Mouse (Mus musculus) CH12.LX (cell line): ENCODE measurements around the gene Mpv17. TPM values are rescaled to one million over a fixed set of nuclear protein-coding genes. Genes with fewer than 3 reads are reported as not detected.

Experiments used
- DNase-seq: peaks from one replicate; pipeline ENCODE4 v3.0.0-alpha.2; 2013; ENCODE audit errors: extremely low read depth
- H3K27ac ChIP-seq: 2 replicates; pipeline ENCODE4 v1.5.1; 2012; ENCODE audit warnings: low read depth, mild to moderate bottlenecking, control low read depth, moderate library complexity; ENCODE audit not compliant: insufficient read depth
- H3K27me3 ChIP-seq: replicated peaks from 2 replicates; pipeline ENCODE3; 2012; ENCODE audit warnings: inconsistent platforms
- H3K36me3 ChIP-seq, 2 experiments: replicated peaks in 1 of 2; 2 replicates each; pipeline versions ENCODE3 to v1.6.1; 2012; ENCODE audit warnings: inconsistent platforms in 1 of 2, low read length in 1 of 2, mild to moderate bottlenecking in 1 of 2, mixed read lengths in 1 of 2, moderate library complexity in 1 of 2; ENCODE audit not compliant: control insufficient read depth in 1 of 2, insufficient read depth in 1 of 2
- H3K4me1 ChIP-seq, 2 experiments: 2 replicates each; pipeline ENCODE4 v1.6.1; 2012; ENCODE audit warnings: inconsistent platforms in 1 of 2, moderate library complexity in 1 of 2; ENCODE audit not compliant: insufficient read depth in 2 of 2, control insufficient read depth in 1 of 2
- H3K4me2 ChIP-seq: 2 replicates; pipeline ENCODE4 v1.6.1; 2012; ENCODE audit warnings: low read depth, mild to moderate bottlenecking, control low read depth; ENCODE audit not compliant: poor library complexity, insufficient read depth, severe bottlenecking
- H3K4me3 ChIP-seq, 3 experiments: fragments of 150-350 bp in 1 of 3; sonication (generic) in 1 of 3; replicated peaks in 1 of 3; 2 replicates each; pipeline versions ENCODE3 to v1.5.1; 2011 to 2012; ENCODE audit warnings: low read depth in 2 of 3, low read length in 2 of 3, mild to moderate bottlenecking in 2 of 3, moderate library complexity in 2 of 3, control low read depth in 1 of 3, improper control_type of control experiment in 1 of 3, inconsistent platforms in 1 of 3, mixed read lengths in 1 of 3; ENCODE audit not compliant: poor library complexity in 1 of 3
- H3K79me2 ChIP-seq: replicated peaks from 2 replicates; pipeline ENCODE4 v1.6.1; 2012; ENCODE audit warnings: mild to moderate bottlenecking, moderate library complexity; ENCODE audit not compliant: control insufficient read depth, poor library complexity, insufficient read depth, severe bottlenecking; ENCODE audit errors: extremely low read depth
- H3K9ac ChIP-seq: 2 replicates; pipeline ENCODE4 v1.6.1; 2012; ENCODE audit warnings: low read depth, mild to moderate bottlenecking, control low read depth, moderate library complexity; ENCODE audit not compliant: insufficient read depth
- H3K9me3 ChIP-seq: replicated peaks from 2 replicates; pipeline ENCODE3; 2012; ENCODE audit warnings: low read length, inconsistent platforms, mixed read lengths
- BHLHE40 ChIP-seq: IDR thresholded peaks from 2 replicates; pipeline ENCODE4 v1.6.1; 2011; ENCODE audit warnings: mild to moderate bottlenecking, low read depth, low read length, improper control_type of control experiment
- CHD1 ChIP-seq: IDR thresholded peaks from 2 replicates; pipeline ENCODE4 v1.6.1; 2012; ENCODE audit warnings: low read depth, low read length, improper control_type of control experiment, inconsistent platforms
- CHD2 ChIP-seq: IDR thresholded peaks from 2 replicates; pipeline ENCODE4 v1.6.1; 2011; ENCODE audit warnings: low read length, improper control_type of control experiment
- E2F4 ChIP-seq: IDR thresholded peaks from 2 replicates; pipeline ENCODE4 v1.6.1; 2011; ENCODE audit warnings: low read depth, low read length, improper control_type of control experiment; ENCODE audit not compliant: insufficient replicate concordance
- ELF1 ChIP-seq: IDR thresholded peaks from 2 replicates; pipeline ENCODE4 v1.6.1; 2014; ENCODE audit warnings: low read depth, mild to moderate bottlenecking, inconsistent platforms, low read length, improper control_type of control experiment
- ETS1 ChIP-seq: conservative IDR thresholded peaks from 2 replicates; pipeline ENCODE4 v1.6.1; 2012; ENCODE audit warnings: low read depth, mild to moderate bottlenecking, inconsistent platforms, low read length, improper control_type of control experiment, moderate library complexity
- IRF4 ChIP-seq: IDR thresholded peaks from 2 replicates; pipeline ENCODE4 v1.6.1; 2014; ENCODE audit warnings: low read depth, mild to moderate bottlenecking, inconsistent platforms, low read length, improper control_type of control experiment
- JUND ChIP-seq: conservative IDR thresholded peaks from 2 replicates; pipeline ENCODE4 v1.6.1; 2011; ENCODE audit warnings: low read depth, low read length, improper control_type of control experiment
- MAX ChIP-seq: IDR thresholded peaks from 2 replicates; pipeline ENCODE4 v1.6.1; 2011; ENCODE audit warnings: low read length, improper control_type of control experiment
- MAZ ChIP-seq: IDR thresholded peaks from 2 replicates; pipeline ENCODE4 v1.6.1; 2012; ENCODE audit warnings: low read depth, mild to moderate bottlenecking, inconsistent platforms, low read length, improper control_type of control experiment, moderate library complexity
- MEF2A ChIP-seq: IDR thresholded peaks from 2 replicates; pipeline ENCODE4 v1.6.1; 2014; ENCODE audit warnings: low read depth, mild to moderate bottlenecking, inconsistent platforms, low read length, improper control_type of control experiment, borderline replicate concordance
- MXI1 ChIP-seq: IDR thresholded peaks from 2 replicates; pipeline ENCODE4 v1.6.1; 2011; ENCODE audit warnings: mild to moderate bottlenecking, low read depth, low read length, improper control_type of control experiment
- NRF1 ChIP-seq: IDR thresholded peaks from 2 replicates; pipeline ENCODE4 v1.6.1; 2014; ENCODE audit warnings: low read depth, mild to moderate bottlenecking, inconsistent platforms, low read length, improper control_type of control experiment, moderate library complexity
- RCOR1 ChIP-seq: conservative IDR thresholded peaks from 2 replicates; pipeline ENCODE4 v1.6.1; 2012; ENCODE audit warnings: low read depth, mild to moderate bottlenecking, inconsistent platforms, low read length, improper control_type of control experiment
- SIN3A ChIP-seq: IDR thresholded peaks from 2 replicates; pipeline ENCODE4 v1.6.1; 2012; ENCODE audit warnings: low read length, improper control_type of control experiment, inconsistent platforms
- TCF12 ChIP-seq: IDR thresholded peaks from 2 replicates; pipeline ENCODE4 v1.6.1; 2014; ENCODE audit warnings: low read depth, mild to moderate bottlenecking, inconsistent platforms, low read length, improper control_type of control experiment
- ZC3H11A ChIP-seq: IDR thresholded peaks from 2 replicates; pipeline ENCODE4 v1.6.1; 2012; ENCODE audit warnings: low read depth, mild to moderate bottlenecking, inconsistent platforms, low read length, improper control_type of control experiment
- ZKSCAN1 ChIP-seq: IDR thresholded peaks from 2 replicates; pipeline ENCODE4 v1.6.1; 2012; ENCODE audit warnings: low read depth, inconsistent platforms, low read length, improper control_type of control experiment, borderline replicate concordance
- ZMIZ1 ChIP-seq: IDR thresholded peaks from 2 replicates; pipeline ENCODE4 v1.6.1; 2012; ENCODE audit warnings: low read depth, mild to moderate bottlenecking, inconsistent platforms, low read length, improper control_type of control experiment
- dilution Hi-C: fragments of 300-500 bp; cut with MboI; formaldehyde crosslinking; loops from 2 replicates; pipeline ENCODE4 v1.14.3; 2020; ENCODE audit warnings: low sequenced_read_pairs; ENCODE audit not compliant: extremely low pct_unique_long_range_greater_than_20kb, extremely low pct_ligation_motif_present
- in situ Hi-C: fragments of 300-500 bp; cut with MboI; formaldehyde crosslinking; loops from 3 replicates; pipeline ENCODE4 v1.14.3; 2019; ENCODE audit warnings: low sequenced_read_pairs, low pct_ligation_motif_present, low pct_unique_long_range_greater_than_20kb, mixed read lengths
- polyA plus RNA-seq: library from polyadenylated mRNA; unstranded; fragments of >175 nt; gene quantifications from 2 replicates; pipeline ENCODE4 v1.2.1, GENCODE M21; 2012; ENCODE audit warnings: low read depth; ENCODE audit not compliant: insufficient read length
- total RNA-seq, 2 experiments: library from RNA; depleted of rRNA; stranded (reverse); fragments of 300-350 nt in 1 of 2; fragments of >200 nt in 1 of 2; gene quantifications; 2 replicates each; pipeline ENCODE4 v1.2.3; 2012 to 2014

The Mpv17 gene
- total and polyA plus RNA-seq, 3 experiments = 24.0 to 37.6 (median 32.8) TPM

DNA sequence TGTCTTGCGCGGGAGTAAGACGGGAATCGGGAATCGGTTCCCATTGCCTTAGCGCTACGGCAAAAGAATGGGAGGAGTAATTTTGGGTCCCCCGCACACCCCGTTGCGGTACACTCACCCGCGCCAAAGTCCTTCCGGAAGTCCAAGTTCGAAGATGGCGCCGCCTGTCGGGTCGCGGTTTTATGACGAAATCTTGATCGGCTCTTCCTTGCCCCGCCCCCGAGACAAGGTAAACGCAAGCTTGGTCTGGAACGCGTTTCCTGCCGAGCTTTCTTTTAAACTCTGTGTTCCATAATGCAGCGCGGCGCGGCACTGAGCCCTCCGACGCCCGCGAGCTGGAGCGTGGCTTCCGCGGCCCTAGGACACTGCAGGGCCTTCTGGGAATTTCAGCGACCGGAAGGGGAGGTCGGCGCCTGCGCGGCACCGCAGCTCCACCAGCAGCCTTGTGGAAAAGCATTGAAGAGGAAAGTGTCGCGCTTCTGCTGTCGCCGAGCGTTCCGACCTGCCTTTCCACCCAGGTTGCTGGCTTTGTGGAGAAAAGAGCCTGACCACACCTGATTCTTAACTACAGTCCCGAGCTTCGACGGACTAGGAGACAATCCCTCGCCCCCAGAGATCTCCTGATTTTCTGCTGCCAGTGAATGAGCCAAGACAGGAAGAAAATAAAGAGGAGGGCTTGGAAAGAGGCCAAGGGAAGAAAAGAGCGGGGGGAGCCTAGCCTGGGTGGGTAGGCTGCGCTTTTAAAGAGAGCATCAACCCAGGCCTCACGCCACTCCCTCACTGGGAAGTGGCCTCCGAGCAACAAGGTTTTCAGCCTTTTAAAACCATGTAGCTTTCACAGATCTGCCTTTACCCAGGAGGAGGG is 25.9 kb upstream of the Mpv17 start, which contains the start of the genes Gm29609 and Gtf3c2 (continued):
- TF ChIP-seq MXI1 = 0 out of 2 replicates have a peak, but pooled peaks have one; percentile 21
- TF ChIP-seq MAX = no peak; the same call in none of the 2 replicates
- peak; percentile 88 for TF ChIP-seq NRF1
- TF ChIP-seq BHLHE40 = 0 out of 2 replicates have a peak, but pooled peaks have one; percentile 3
- peak; percentile 92 for TF ChIP-seq ELF1

GRCm38 (mm10) chr5:31179301-31179765 is 25.3 kb upstream of the Mpv17 start:
- Histone ChIP-seq H3K4me2 (peak overlapping the region; percentile 61; the same call in 1 of the 2 replicates), H3K9ac (peak overlapping the region; percentile 93), H3K4me1 (peaks cover 0 to 32% of the 10 kb centered on the region in 2 experiments; a peak in 2 of 4 replicates), H3K27ac (peak overlapping the region; percentile 95), H3K79me2 (peaks cover 48% of the 10 kb centered on the region), H3K27me3 (no peaks in the 10 kb centered on the region), H3K4me3 (peak overlapping the region; percentile 78 to 97 (median 81)), H3K36me3 (peaks cover 3 to 33% of the 10 kb centered on the region in 2 experiments), H3K9me3 (no peaks in the 10 kb centered on the region)
- TF ChIP-seq E2F4 = 0 out of 2 replicates have a peak, but pooled peaks have one; percentile 71
- 0 out of 2 replicates have a peak, but pooled peaks have one; percentile 13 for TF ChIP-seq BHLHE40
- TF ChIP-seq IRF4 = no peak
- peak; percentile 35; the same call in 1 of the 2 replicates for TF ChIP-seq MEF2A
- 0 out of 2 replicates have a peak, but pooled peaks have one; percentile 8 for TF ChIP-seq MXI1
- TF ChIP-seq MAX = peak; percentile 38; the same call in 1 of the 2 replicates
- TF ChIP-seq ETS1 = 0 out of 2 replicates have a peak, but pooled peaks have one; percentile 26
- 0 out of 2 replicates have a peak, but pooled peaks have one; percentile 40 for TF ChIP-seq TCF12
- TF ChIP-seq RCOR1 = peak; percentile 53; the same call in 1 of the 2 replicates
- TF ChIP-seq ZC3H11A = no peak
- TF ChIP-seq SIN3A = 0 out of 2 replicates have a peak, but pooled peaks have one; percentile 78
- TF ChIP-seq JUND = no peak
- TF ChIP-seq ZMIZ1 = peak; percentile 30; the same call in 1 of the 2 replicates
- TF ChIP-seq CHD2 = 0 out of 2 replicates have a peak, but pooled peaks have one; percentile 11
- peak; percentile 63; the same call in 1 of the 2 replicates for TF ChIP-seq MAZ
- no peak for TF ChIP-seq ZKSCAN1
- TF ChIP-seq CHD1 = peak; percentile 88
- in situ Hi-C loops (no loop called here), dilution Hi-C loops (no loop called here)
- DNase-seq = peak; percentile 61
